Mouse (Mus musculus): ENCODE measurements around the gene Gtf3c2. TPM values are rescaled to one million over a fixed set of nuclear protein-coding genes. Genes with fewer than 3 reads are reported as not detected.
A peak's percentile ranks its signal among the peaks of the same experiment; 100 is the strongest.

The Gtf3c2 gene
- 47.5 and 59.9 TPM in 2 replicates for polyA plus RNA-seq (2014; fragmentation: Nextera tagmentation; extraction: Ambion mirVana)

DNA sequence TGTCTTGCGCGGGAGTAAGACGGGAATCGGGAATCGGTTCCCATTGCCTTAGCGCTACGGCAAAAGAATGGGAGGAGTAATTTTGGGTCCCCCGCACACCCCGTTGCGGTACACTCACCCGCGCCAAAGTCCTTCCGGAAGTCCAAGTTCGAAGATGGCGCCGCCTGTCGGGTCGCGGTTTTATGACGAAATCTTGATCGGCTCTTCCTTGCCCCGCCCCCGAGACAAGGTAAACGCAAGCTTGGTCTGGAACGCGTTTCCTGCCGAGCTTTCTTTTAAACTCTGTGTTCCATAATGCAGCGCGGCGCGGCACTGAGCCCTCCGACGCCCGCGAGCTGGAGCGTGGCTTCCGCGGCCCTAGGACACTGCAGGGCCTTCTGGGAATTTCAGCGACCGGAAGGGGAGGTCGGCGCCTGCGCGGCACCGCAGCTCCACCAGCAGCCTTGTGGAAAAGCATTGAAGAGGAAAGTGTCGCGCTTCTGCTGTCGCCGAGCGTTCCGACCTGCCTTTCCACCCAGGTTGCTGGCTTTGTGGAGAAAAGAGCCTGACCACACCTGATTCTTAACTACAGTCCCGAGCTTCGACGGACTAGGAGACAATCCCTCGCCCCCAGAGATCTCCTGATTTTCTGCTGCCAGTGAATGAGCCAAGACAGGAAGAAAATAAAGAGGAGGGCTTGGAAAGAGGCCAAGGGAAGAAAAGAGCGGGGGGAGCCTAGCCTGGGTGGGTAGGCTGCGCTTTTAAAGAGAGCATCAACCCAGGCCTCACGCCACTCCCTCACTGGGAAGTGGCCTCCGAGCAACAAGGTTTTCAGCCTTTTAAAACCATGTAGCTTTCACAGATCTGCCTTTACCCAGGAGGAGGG lies at the start of gene Gtf3c2, which contains the start of gene Gm29609:
Gtf3c2 (minus strand) TSS at position 379 of the 865 bp plus-strand sequence.
Gm29609 (minus strand) TSS at position 146 of the 865 bp plus-strand sequence.
- Histone ChIP-seq H3K9me3 (ENCODE audit: control insufficient read depth, low read length) (no peaks in the 10 kb centered on the region), H3K27ac (replicated peaks; ENCODE audit: low read depth, low read length) (peak within 1 kb of the TSS; percentile 97), H3K36me3 (ENCODE audit: control insufficient read depth, insufficient read depth, low read length) (peaks cover 4% of the 10 kb centered on the region; the same call in 1 of the 2 replicates), H3K4me3 (ENCODE audit: low read depth, low read length) (peak within 1 kb of the TSS; percentile 83), H3K27me3 (replicated peaks; ENCODE audit: control insufficient read depth, insufficient read depth, low read length) (no peaks in the 10 kb centered on the region), H3K4me1 (ENCODE audit: control insufficient read depth, insufficient read depth, low read length) (peaks cover 10% of the 10 kb centered on the region; the same call in 1 of the 2 replicates), H3K4me2 (ENCODE audit: low read depth, low read length) (peak within 1 kb of the TSS; percentile 78), H3K9ac (ENCODE audit: low read depth, low read length) (peak within 1 kb of the TSS; percentile 77)
- peak; percentile 98 for DNase-seq (ENCODE audit: low spot score)
- ATAC-seq (ENCODE audit: low read depth): peak; percentile 98
- WGBS: under 1% methylated on average over 51 of the region's 59 CpGs

DNA sequence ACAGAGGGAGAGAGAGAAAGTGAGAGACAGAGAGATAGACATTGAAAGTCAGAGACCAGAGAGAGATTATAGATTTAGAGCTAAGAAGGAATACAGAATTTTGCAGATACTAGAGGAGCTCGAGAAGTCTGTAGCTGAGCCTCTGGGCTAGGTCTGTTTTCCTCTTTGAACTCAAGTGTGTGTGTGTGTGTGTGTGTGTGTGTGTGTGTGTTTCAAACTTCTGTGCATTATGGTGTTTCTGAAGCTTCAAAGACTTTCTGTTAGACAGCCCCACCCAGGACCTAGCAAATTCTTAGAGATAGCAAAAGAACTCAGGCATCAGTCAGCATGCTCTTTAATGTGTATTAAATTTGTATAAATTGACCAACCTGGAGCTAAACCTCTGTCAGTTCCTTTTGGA lies 46.7 kb upstream of the Gtf3c2 start:
- H3K27ac ChIP-seq (replicated peaks; ENCODE audit: low read depth, low read length): no peak overlapping the region
- no peaks in the 10 kb centered on the region for H3K27me3 ChIP-seq (replicated peaks; ENCODE audit: control insufficient read depth, insufficient read depth, low read length)
- no peaks in the 10 kb centered on the region for H3K36me3 ChIP-seq (ENCODE audit: control insufficient read depth, insufficient read depth, low read length)
- ATAC-seq (ENCODE audit: low read depth): no peak
- no peak for DNase-seq (ENCODE audit: low spot score)
- H3K4me2 ChIP-seq (ENCODE audit: low read depth, low read length): no peak overlapping the region
- H3K9me3 ChIP-seq (ENCODE audit: control insufficient read depth, low read length): no peaks in the 10 kb centered on the region
- 94% methylated on average over 1 of the region's 1 CpGs for WGBS
- H3K4me1 ChIP-seq (ENCODE audit: control insufficient read depth, insufficient read depth, low read length): no peaks in the 10 kb centered on the region
- no peak overlapping the region for H3K9ac ChIP-seq (ENCODE audit: low read depth, low read length)
- H3K4me3 ChIP-seq (ENCODE audit: low read depth, low read length): no peak overlapping the region

DNA sequence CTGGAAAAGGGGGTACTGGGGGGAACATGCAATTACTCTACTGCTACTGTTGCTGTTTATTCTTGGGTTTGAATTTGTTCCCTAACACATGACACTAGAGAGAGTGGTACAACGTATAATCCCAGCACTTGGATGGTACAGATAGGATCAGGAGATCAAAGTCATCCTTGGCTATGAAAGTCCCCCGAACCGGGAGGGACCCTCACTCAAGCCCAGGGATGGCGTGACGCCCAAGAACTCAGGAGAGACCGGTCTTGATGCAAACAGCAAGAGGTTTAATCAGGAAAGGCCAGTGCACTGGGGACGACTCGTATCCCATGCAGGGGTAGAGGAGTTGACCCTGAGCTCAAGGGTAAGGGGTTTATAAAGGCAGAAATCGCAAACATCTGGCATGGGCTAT lies 42.8 kb upstream of the Gtf3c2 start:
- DNase-seq (ENCODE audit: low spot score): no peak
- Histone ChIP-seq H3K9ac (ENCODE audit: low read depth, low read length) (no peak overlapping the region), H3K27me3 (replicated peaks; ENCODE audit: control insufficient read depth, insufficient read depth, low read length) (no peaks in the 10 kb centered on the region), H3K27ac (replicated peaks; ENCODE audit: low read depth, low read length) (no peak overlapping the region), H3K4me2 (ENCODE audit: low read depth, low read length) (no peak overlapping the region), H3K4me3 (ENCODE audit: low read depth, low read length) (no peak overlapping the region), H3K4me1 (ENCODE audit: control insufficient read depth, insufficient read depth, low read length) (no peaks in the 10 kb centered on the region), H3K9me3 (ENCODE audit: control insufficient read depth, low read length) (no peaks in the 10 kb centered on the region), H3K36me3 (ENCODE audit: control insufficient read depth, insufficient read depth, low read length) (no peaks in the 10 kb centered on the region)
- WGBS: 87% methylated on average over 9 of the region's 9 CpGs
- no peak for ATAC-seq (ENCODE audit: low read depth)

DNA sequence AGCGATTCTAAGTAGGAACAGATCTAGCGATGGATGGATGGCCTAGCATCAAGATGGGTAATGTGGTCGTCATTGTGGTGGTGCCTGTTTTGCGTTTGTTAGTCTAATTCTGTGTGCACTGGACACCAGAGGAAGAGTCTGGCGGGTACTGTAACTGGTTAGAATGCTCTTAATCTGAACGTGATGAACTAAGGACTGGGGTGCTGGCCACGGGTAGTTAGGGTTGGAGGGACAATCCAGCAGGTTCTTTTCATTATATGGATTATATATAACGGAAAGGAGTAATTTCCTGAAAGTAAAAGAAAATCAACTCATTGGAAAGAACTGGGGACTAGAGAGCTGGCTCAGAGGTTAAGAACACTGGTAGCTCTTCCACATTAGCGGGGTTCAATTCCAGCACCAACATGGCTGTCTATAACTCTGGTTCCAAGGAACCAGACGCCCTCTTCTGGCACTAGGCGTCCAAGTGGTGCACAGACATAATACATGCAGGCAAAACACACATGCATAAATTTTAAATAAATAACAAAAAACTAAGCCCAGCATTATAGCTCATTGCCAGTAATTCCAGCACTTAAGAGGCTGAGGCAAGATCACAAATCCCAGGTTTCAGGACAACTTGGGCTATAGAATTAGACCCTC lies 41.5 kb upstream of the Gtf3c2 start:
- no peak for ATAC-seq (ENCODE audit: low read depth)
- 11% methylated on average over 11 of the region's 11 CpGs for WGBS

DNA sequence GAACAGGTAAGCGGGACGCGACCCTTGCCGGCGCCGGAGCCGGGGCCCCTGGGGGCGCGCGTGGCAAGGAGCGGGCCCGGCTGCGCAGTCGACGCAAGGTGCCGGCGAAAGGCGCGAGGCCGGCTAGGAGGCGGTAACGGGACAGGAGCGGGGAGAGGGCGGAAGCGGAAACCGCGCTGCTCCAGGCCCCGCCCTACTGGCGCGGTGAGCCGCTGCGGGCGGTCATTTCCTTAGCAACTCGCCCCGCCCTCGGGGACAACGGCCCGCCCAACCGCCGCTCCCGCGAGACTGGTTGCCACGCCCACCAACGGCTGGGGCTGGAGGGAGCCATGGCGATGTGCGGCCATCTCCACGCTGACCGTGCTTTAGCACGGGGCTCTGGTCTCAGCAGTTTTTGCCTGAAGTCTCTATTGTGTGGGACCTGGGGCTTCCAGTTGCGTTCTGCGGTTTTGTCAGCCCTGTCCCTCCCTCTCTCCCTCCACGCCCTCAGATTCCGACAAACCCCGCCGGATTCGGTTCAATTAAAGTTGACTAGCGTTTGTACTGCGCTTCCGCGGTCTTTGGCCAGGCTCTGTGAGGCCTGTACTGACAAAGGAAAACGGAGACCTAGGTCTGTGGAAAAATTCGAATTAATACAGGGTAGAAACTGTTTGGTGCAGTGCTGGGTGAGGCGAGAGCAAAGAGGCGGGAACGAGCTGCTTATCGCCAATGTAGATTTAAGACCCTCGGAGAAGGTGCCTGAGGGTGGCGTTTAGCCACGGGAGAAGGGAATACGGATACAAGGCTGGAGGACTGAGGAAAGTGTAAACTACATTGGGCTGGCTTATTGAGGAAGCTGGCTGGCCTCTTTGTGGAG lies 40.7 kb upstream of the Gtf3c2 start, which contains the start of gene Ppm1g:
Ppm1g (minus strand) TSS at position 240 of the 856 bp plus-strand sequence.
- peak within 1 kb of the TSS; percentile 100 for H3K4me3 ChIP-seq (ENCODE audit: low read depth, low read length)
- ATAC-seq (ENCODE audit: low read depth): peak; percentile 96
- peak within 1 kb of the TSS; percentile 77 for H3K4me2 ChIP-seq (ENCODE audit: low read depth, low read length)
- peak; percentile 97 for DNase-seq (ENCODE audit: low spot score)
- no peaks in the 10 kb centered on the region for H3K27me3 ChIP-seq (replicated peaks; ENCODE audit: control insufficient read depth, insufficient read depth, low read length)
- peak within 1 kb of the TSS; percentile 92 for H3K27ac ChIP-seq (replicated peaks; ENCODE audit: low read depth, low read length)
- no peaks in the 10 kb centered on the region for H3K36me3 ChIP-seq (ENCODE audit: control insufficient read depth, insufficient read depth, low read length)
- no peaks in the 10 kb centered on the region for H3K4me1 ChIP-seq (ENCODE audit: control insufficient read depth, insufficient read depth, low read length)
- H3K9ac ChIP-seq (ENCODE audit: low read depth, low read length): peak within 1 kb of the TSS; percentile 87
- WGBS: 1% methylated on average over 28 of the region's 70 CpGs
- no peaks in the 10 kb centered on the region for H3K9me3 ChIP-seq (ENCODE audit: control insufficient read depth, low read length)

More for the DNA sequence above, 41.5 kb upstream of the Gtf3c2 start:
- peak overlapping the region; percentile 87 for H3K9ac ChIP-seq (ENCODE audit: low read depth, low read length)
- H3K27ac ChIP-seq (replicated peaks; ENCODE audit: low read depth, low read length): peak overlapping the region; percentile 92
- no peaks in the 10 kb centered on the region for H3K27me3 ChIP-seq (replicated peaks; ENCODE audit: control insufficient read depth, insufficient read depth, low read length)
- peak overlapping the region; percentile 77 for H3K4me2 ChIP-seq (ENCODE audit: low read depth, low read length)
- peak; percentile 83 for DNase-seq (ENCODE audit: low spot score)
- no peaks in the 10 kb centered on the region for H3K36me3 ChIP-seq (ENCODE audit: control insufficient read depth, insufficient read depth, low read length)
- H3K4me1 ChIP-seq (ENCODE audit: control insufficient read depth, insufficient read depth, low read length): no peaks in the 10 kb centered on the region
- peak overlapping the region; percentile 100 for H3K4me3 ChIP-seq (ENCODE audit: low read depth, low read length)
- H3K9me3 ChIP-seq (ENCODE audit: control insufficient read depth, low read length): no peaks in the 10 kb centered on the region

DNA sequence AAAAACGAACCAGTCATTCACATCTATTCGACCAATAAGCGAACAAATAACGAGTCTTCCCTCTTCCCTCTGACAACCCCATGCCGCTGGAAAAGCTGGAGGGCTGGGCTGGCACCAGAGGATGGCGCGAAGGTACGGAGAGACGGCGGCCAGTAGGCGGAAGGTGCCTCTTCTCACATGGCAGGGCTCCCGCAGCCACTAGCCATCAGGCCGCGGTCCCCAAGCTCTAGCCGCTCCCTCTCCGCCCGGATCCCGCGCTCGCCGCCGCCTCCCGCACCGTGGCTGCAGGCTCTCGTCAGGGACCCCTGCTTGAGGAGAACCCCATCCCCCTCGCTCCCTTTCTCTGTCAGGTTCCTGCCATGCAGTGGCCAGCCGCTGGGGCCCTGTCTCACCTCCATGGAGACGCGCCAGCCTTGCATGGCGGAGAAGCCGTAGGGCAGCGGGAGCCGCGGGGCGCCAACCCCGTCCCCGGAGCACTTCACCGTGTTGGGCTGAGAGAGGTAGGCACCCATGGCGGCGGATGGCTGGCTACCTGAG lies 40.0 kb upstream of the Gtf3c2 start:
- Histone ChIP-seq H3K27ac (replicated peaks; ENCODE audit: low read depth, low read length) (peak overlapping the region; percentile 92), H3K9me3 (ENCODE audit: control insufficient read depth, low read length) (no peaks in the 10 kb centered on the region), H3K36me3 (ENCODE audit: control insufficient read depth, insufficient read depth, low read length) (no peaks in the 10 kb centered on the region), H3K27me3 (replicated peaks; ENCODE audit: control insufficient read depth, insufficient read depth, low read length) (no peaks in the 10 kb centered on the region), H3K9ac (ENCODE audit: low read depth, low read length) (peak overlapping the region; percentile 87), H3K4me3 (ENCODE audit: low read depth, low read length) (peak overlapping the region; percentile 100), H3K4me1 (ENCODE audit: control insufficient read depth, insufficient read depth, low read length) (no peaks in the 10 kb centered on the region), H3K4me2 (ENCODE audit: low read depth, low read length) (peak overlapping the region; percentile 77)
- WGBS: under 1% methylated on average over 24 of the region's 40 CpGs
- DNase-seq (ENCODE audit: low spot score) (peak; percentile 45), ATAC-seq (ENCODE audit: low read depth) (peak; percentile 42; the same call in 1 of the 2 replicates)

DNA sequence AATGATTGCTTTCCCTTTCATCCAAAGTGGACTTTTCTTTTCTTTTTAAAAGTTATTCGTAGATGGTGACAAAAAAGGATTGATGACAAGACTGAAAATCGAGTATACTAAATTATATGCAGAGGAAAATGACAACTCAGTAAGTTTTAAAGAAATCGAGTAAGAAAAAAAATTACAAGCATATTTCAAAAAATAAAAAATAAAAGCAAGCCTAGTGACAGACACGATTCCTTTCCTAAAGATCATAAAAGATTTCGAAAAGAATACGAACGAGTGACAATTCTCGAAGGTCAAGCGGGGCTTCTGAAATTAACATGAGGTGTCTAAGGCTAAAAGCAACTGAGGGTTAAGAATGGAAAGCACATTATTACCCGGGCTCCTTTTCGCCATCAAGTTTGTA lies 39.5 kb upstream of the Gtf3c2 start:
- H3K36me3 ChIP-seq (ENCODE audit: control insufficient read depth, insufficient read depth, low read length): no peaks in the 10 kb centered on the region
- H3K27ac ChIP-seq (replicated peaks; ENCODE audit: low read depth, low read length): peak overlapping the region; percentile 92
- DNase-seq (ENCODE audit: low spot score) (no peak), ATAC-seq (ENCODE audit: low read depth) (no peak)
- H3K9ac ChIP-seq (ENCODE audit: low read depth, low read length): peak overlapping the region; percentile 87
- H3K9me3 ChIP-seq (ENCODE audit: control insufficient read depth, low read length): no peaks in the 10 kb centered on the region
- peak overlapping the region; percentile 77 for H3K4me2 ChIP-seq (ENCODE audit: low read depth, low read length)
- no peaks in the 10 kb centered on the region for H3K4me1 ChIP-seq (ENCODE audit: control insufficient read depth, insufficient read depth, low read length)
- H3K27me3 ChIP-seq (replicated peaks; ENCODE audit: control insufficient read depth, insufficient read depth, low read length): no peaks in the 10 kb centered on the region
- peak overlapping the region; percentile 100 for H3K4me3 ChIP-seq (ENCODE audit: low read depth, low read length)
- 2% methylated on average over 11 of the region's 11 CpGs for WGBS

DNA sequence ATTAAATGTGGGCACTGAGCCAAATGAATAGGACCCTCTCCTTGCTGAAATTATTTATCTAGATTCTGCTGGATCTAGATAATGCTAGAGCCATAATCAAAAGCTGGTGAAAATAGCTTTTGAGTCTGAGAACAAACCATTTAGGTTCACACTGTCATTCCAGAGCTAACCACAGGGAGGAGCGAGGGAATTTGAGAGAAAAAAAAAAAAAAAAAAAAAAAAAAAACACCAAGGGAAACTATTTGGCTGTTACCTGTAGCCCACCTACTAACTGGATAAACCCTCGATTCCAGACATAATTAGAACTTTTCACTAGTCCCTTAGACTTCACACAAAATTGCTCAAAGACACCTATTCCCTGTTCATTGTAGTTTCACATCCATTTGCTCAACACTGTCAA lies 39.1 kb upstream of the Gtf3c2 start:
- Histone ChIP-seq H3K4me1 (ENCODE audit: control insufficient read depth, insufficient read depth, low read length) (no peaks in the 10 kb centered on the region), H3K27me3 (replicated peaks; ENCODE audit: control insufficient read depth, insufficient read depth, low read length) (no peaks in the 10 kb centered on the region), H3K27ac (replicated peaks; ENCODE audit: low read depth, low read length) (no peak overlapping the region), H3K4me3 (ENCODE audit: low read depth, low read length) (peak overlapping the region; percentile 100), H3K9me3 (ENCODE audit: control insufficient read depth, low read length) (no peaks in the 10 kb centered on the region), H3K9ac (ENCODE audit: low read depth, low read length) (no peak overlapping the region), H3K4me2 (ENCODE audit: low read depth, low read length) (peak overlapping the region; percentile 77), H3K36me3 (ENCODE audit: control insufficient read depth, insufficient read depth, low read length) (no peaks in the 10 kb centered on the region)
- peak; percentile 52 for DNase-seq (ENCODE audit: low spot score)
- ATAC-seq (ENCODE audit: low read depth): no peak
- WGBS: 4% methylated on average over 2 of the region's 2 CpGs
